Mouse (Mus musculus): Measurements from ENCODE around the gene Gm49353.

GRCm38 (mm10) chr10:29216957-29217356, 18.2 kb downstream of the Gm49353 start:
- TF ChIP-seq CTCF (IDR thresholded peaks at IDR 0.05; ENCODE audit: insufficient read depth, low read depth, low read length) (no peak), POLR2A (IDR thresholded peaks at IDR 0.05; ENCODE audit: insufficient read depth, low read depth, low read length) (no peak)

Data from olfactory bulb, adult 2 months (tissue).